ENCODE assay signal across 8 mouse cellular contexts in the genomic region with DNA sequence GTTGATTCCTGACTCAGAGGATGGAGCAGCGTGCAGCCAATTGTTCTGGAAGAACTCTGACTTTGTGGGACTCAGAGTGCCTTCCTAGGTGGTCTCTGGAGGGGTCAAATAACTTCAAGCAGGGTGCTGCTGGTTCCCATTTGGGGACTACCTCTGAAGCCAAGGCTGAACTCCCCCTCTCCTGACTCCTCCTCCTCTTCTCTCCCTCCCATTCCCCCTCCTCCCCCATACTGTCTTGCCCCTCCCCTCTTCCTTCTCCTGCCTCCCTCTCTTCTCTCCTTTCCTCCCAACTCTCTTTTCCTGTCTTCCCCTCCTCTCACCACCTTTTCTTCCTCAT.
A peak's percentile ranks its signal among the peaks of the same experiment; 100 is the strongest.
DNase-seq lines count a peak whose midpoint lies in the region; ATAC-seq and TF ChIP-seq lines count a peak whose summit lies in the region.

No protein-coding gene starts in this region.

- H3K9me3 ChIP-seq in liver, embryonic 14.5 days (ENCODE audit: control insufficient read depth, low read length), result no peaks in the 10 kb centered on the region

- TF ChIP-seq EP300 in liver, embryonic 14.5 days (IDR thresholded peaks at IDR 0.05; ENCODE audit: low read depth), result no peak

- no peak for TF ChIP-seq CTCF in gastrocnemius, adult 2 months (IDR thresholded peaks at IDR 0.05)
- TF ChIP-seq CTCF in liver, embryonic 14.5 days (IDR thresholded peaks at IDR 0.05; ENCODE audit: low read depth), result no peak

- no peak for DNase-seq in gastrocnemius, adult 2 months
- DNase-seq in gastrocnemius, postnatal 14 days, result no peak
- peak; percentile 37 for DNase-seq in testis, postnatal 14 days (ENCODE audit: low spot score)
- no peak for DNase-seq in testis, postnatal 10 days (ENCODE audit: low spot score)
- no peak for DNase-seq in liver, embryonic 14.5 days (ENCODE audit: low read depth in 3 of 3, low spot score in 3 of 3)
- DNase-seq in right cerebral cortex, adult 18-20 months, result no peak
- no peak for DNase-seq in adrenal gland, postnatal 14 days
- DNase-seq in cerebellum, adult 9-10 months, result no peak

- peak overlapping the region; percentile 72 for H3K4me3 ChIP-seq in gastrocnemius, adult 2 months
- H3K4me3 ChIP-seq in liver, embryonic 14.5 days (ENCODE audit: insufficient read depth in 1 of 2, low read depth in 2 of 2, low read length in 2 of 2), result peak overlapping the region in 1 of 2 experiments; percentile 55; a peak in 1 of 4 replicates

- WGBS in liver, embryonic 14.5 days (ENCODE audit: insufficient replicate concordance), result 4% methylated on average over 1 of the region's 1 CpGs

- peaks cover 11 to 22% of the 10 kb centered on the region in 2 experiments for H3K4me1 ChIP-seq in liver, embryonic 14.5 days (replicated peaks; ENCODE audit: control insufficient read depth in 2 of 2, insufficient read depth in 2 of 2, low read length in 1 of 2)

- ATAC-seq in liver, embryonic 14.5 days (ENCODE audit: insufficient read depth), result no peak

- H3K27ac ChIP-seq in gastrocnemius, adult 2 months, result peak overlapping the region; percentile 79
- no peak overlapping the region for H3K27ac ChIP-seq in liver, embryonic 14.5 days

- no peak overlapping the region for H3K9ac ChIP-seq in liver, embryonic 14.5 days (replicated peaks)

- H3K36me3 ChIP-seq in liver, embryonic 14.5 days (replicated peaks; ENCODE audit: control insufficient read depth, insufficient read depth, low read depth), result no peaks in the 10 kb centered on the region

- peaks cover 2% of the 10 kb centered on the region for H3K27me3 ChIP-seq in liver, embryonic 14.5 days (ENCODE audit: control insufficient read depth, insufficient read depth, low read length)

- peak overlapping the region; percentile 90 for H3K4me2 ChIP-seq in liver, embryonic 14.5 days (ENCODE audit: low read depth)

- intact Hi-C loops in gastrocnemius, adult 2 months (cut with DNase I), result no loop called here
- intact Hi-C loops in gastrocnemius, postnatal 14 days (cut with DNase I; ENCODE audit: low total_unique reads), result no loop called here
